Mouse (Mus musculus): ENCODE data around the gene Thoc7.

GRCm38 (mm10) chr14:13990741-13991140 lies 29.1 kb upstream of the Thoc7 start:
- TF ChIP-seq CTCF (IDR thresholded peaks at IDR 0.05; ENCODE audit: low read depth, low read length) (no peak), POLR2A (IDR thresholded peaks at IDR 0.05; ENCODE audit: extremely low read depth, insufficient read depth, low read length) (no peak)
